In genomic region chr16:36476866-36477265, GRCm38 (mm10) we compare ENCODE assay signal across 13 mouse cellular contexts. TPM values are rescaled to one million over a fixed set of nuclear protein-coding genes. Genes with fewer than 3 reads are reported as not detected.
DNase-seq lines count a peak whose midpoint lies in the region; ATAC-seq and TF ChIP-seq lines count a peak whose summit lies in the region.
"Had no signal": no experiment of that assay in that cellular context is flagged by ENCODE, and none has a peak within 500 bp of the region (broad histone marks: within the 10 kb centered on the region; RNA-seq: fewer than 3 reads in every experiment).

No protein-coding gene starts in this region.

- no peaks in the 10 kb centered on the region for H3K4me1 ChIP-seq in liver, postnatal 0 days (ENCODE audit: insufficient read depth)
- no peaks in the 10 kb centered on the region for H3K4me1 ChIP-seq in liver, embryonic 12.5 days
- H3K4me1 ChIP-seq: intestine, embryonic 15.5 days had no signal

- H3K9me3 ChIP-seq in liver, postnatal 0 days (ENCODE audit: low read length): no peaks in the 10 kb centered on the region
- no peaks in the 10 kb centered on the region for H3K9me3 ChIP-seq in liver, embryonic 12.5 days (replicated peaks)
- H3K9me3 ChIP-seq: forebrain, embryonic 10.5 days; intestine, embryonic 15.5 days had no signal

- no peak for TF ChIP-seq CTCF in liver, postnatal 0 days (IDR thresholded peaks at IDR 0.05; ENCODE audit: low read depth)

- H3K9ac ChIP-seq in liver, postnatal 0 days (replicated peaks): no peak overlapping the region
- no peak overlapping the region for H3K9ac ChIP-seq in liver, embryonic 12.5 days
- H3K9ac ChIP-seq: intestine, embryonic 15.5 days had no signal

- H3K36me3 ChIP-seq in liver, postnatal 0 days (replicated peaks; ENCODE audit: insufficient read depth, low read length): no peaks in the 10 kb centered on the region
- H3K36me3 ChIP-seq in liver, embryonic 12.5 days: no peaks in the 10 kb centered on the region
- H3K36me3 ChIP-seq: forebrain, embryonic 10.5 days; intestine, embryonic 15.5 days had no signal

- no peak overlapping the region for H3K4me2 ChIP-seq in liver, postnatal 0 days (ENCODE audit: low read depth, low read length)
- H3K4me2 ChIP-seq in liver, embryonic 12.5 days: no peak overlapping the region
- H3K4me2 ChIP-seq: intestine, embryonic 15.5 days had no signal

- peak; percentile 59 for ATAC-seq in liver, postnatal 0 days
- ATAC-seq in liver, embryonic 12.5 days: no peak
- ATAC-seq in activated CD4-positive, CD25-positive, alpha-beta regulatory T cell, adult 4 months: peak; percentile 96
- ATAC-seq: intestine, embryonic 15.5 days had no signal

- H3K4me3 ChIP-seq in liver, postnatal 0 days (ENCODE audit: low read depth, low read length): no peak overlapping the region
- no peak overlapping the region for H3K4me3 ChIP-seq in liver, embryonic 12.5 days
- H3K4me3 ChIP-seq: forebrain, embryonic 10.5 days; heart, adult 2 months; intestine, embryonic 15.5 days; layer of hippocampus, adult 2 months; myocyte had no signal

- no peaks in the 10 kb centered on the region for H3K27me3 ChIP-seq in liver, postnatal 0 days (ENCODE audit: insufficient read depth, low read length)
- H3K27me3 ChIP-seq in liver, embryonic 12.5 days (replicated peaks): peaks cover 11% of the 10 kb centered on the region; the same call in 1 of the 2 replicates
- H3K27me3 ChIP-seq: intestine, embryonic 15.5 days had no signal

- H3K27ac ChIP-seq in liver, postnatal 0 days (ENCODE audit: low read depth): no peak overlapping the region
- H3K27ac ChIP-seq in liver, embryonic 12.5 days: no peak overlapping the region
- H3K27ac ChIP-seq: forebrain, embryonic 10.5 days; heart, adult 2 months; intestine, embryonic 15.5 days; layer of hippocampus, adult 2 months had no signal

- no peak; the same call in 1 of the 2 replicates for TF ChIP-seq EP300 in liver, postnatal 0 days (IDR thresholded peaks at IDR 0.05; ENCODE audit: low read depth)

- DNase-seq in liver, postnatal 0 days: peak; percentile 46
- peak; percentile 28 to 42 for DNase-seq in lung, postnatal 4 days
- peak; percentile 20 for DNase-seq in thymus, postnatal 14 days
- no peak for DNase-seq in right cerebral cortex, adult 2 months (ENCODE audit: low spot score in 2 of 2)
- DNase-seq in testis, postnatal 10 days (ENCODE audit: low spot score): no peak
- DNase-seq: right cerebral cortex, adult 18-20 months had no signal

- WGBS in liver, postnatal 0 days (ENCODE audit: insufficient replicate concordance): 31% methylated on average over 9 of the region's 9 CpGs
- 24% methylated on average over 9 of the region's 9 CpGs for WGBS in liver, embryonic 12.5 days (ENCODE audit: insufficient replicate concordance)

RNA-seq across cellular contexts. Expression of gene Stfa3, which starts 21.7 kb away (rescaled TPM):
- polyA plus RNA-seq in liver, postnatal 0 days (2015; fragmentation: Nextera tagmentation; extraction: Ambion mirVana): 213 and 228 TPM in 2 replicates
- 12.4 and 14.7 TPM in 2 replicates for polyA plus RNA-seq in liver, embryonic 12.5 days (2016; fragmentation: Nextera tagmentation; extraction: Ambion mirVana)
- not detected for polyA plus RNA-seq in activated CD4-positive, CD25-positive, alpha-beta regulatory T cell, adult 4 months (2017; shearing (Covaris generic))
- polyA plus RNA-seq: forebrain, embryonic 10.5 days; heart, adult 2 months; myocyte had no signal

Comparison
In these comparisons a context has a peak if more than half of its experiments do, and no peak if none do; other contexts are left out.
1. DNase-seq: peak in liver, postnatal 0 days (single experiment), lung, postnatal 4 days (2 of 2) and thymus, postnatal 14 days (single experiment); none in right cerebral cortex, adult 2 months (0 of 2) and testis, postnatal 10 days (single experiment).
2. RNA of gene Stfa3, which starts 21.7 kb away (polyA plus RNA-seq): 213 to 228 TPM in liver, postnatal 0 days and 12.4 to 14.7 TPM in liver, embryonic 12.5 days; not detected in activated CD4-positive, CD25-positive, alpha-beta regulatory T cell, adult 4 months; every median in the first group is over 10 times any median in the second.